Mouse (Mus musculus) ES-Bruce4 (cell line): Measurements from ENCODE around the gene D930007J09Rik. TPM values are rescaled to one million over a fixed set of nuclear protein-coding genes. Genes with fewer than 3 reads are reported as not detected.

Experiments
- H3K27ac ChIP-seq: 2 replicates; pipeline ENCODE4 v1.5.1; 2012; ENCODE audit warnings: low read length, inconsistent platforms; ENCODE audit not compliant: insufficient read depth
- H3K27me3 ChIP-seq: 2 replicates; pipeline ENCODE4 v1.6.1; 2012; ENCODE audit warnings: mild to moderate bottlenecking, low read length, inconsistent platforms; ENCODE audit not compliant: control insufficient read depth, poor library complexity, insufficient read depth, severe bottlenecking
- H3K36me3 ChIP-seq: 2 replicates; pipeline ENCODE4 v1.6.1; 2012; ENCODE audit warnings: inconsistent platforms, mild to moderate bottlenecking, low read length, moderate library complexity; ENCODE audit not compliant: control insufficient read depth, poor library complexity, insufficient read depth, severe bottlenecking
- H3K4me1 ChIP-seq: one replicate; pipeline ENCODE4 v1.8.1; 2011; ENCODE audit warnings: low read length; ENCODE audit not compliant: control insufficient read depth, insufficient read depth
- H3K4me3 ChIP-seq: 2 replicates; pipeline ENCODE4 v1.5.1; 2011; ENCODE audit warnings: low read depth, mild to moderate bottlenecking, low read length
- H3K9ac ChIP-seq: 2 replicates; pipeline ENCODE4 v1.6.1; 2012; ENCODE audit warnings: low read depth, mild to moderate bottlenecking, inconsistent platforms; ENCODE audit not compliant: poor library complexity, severe bottlenecking
- H3K9me3 ChIP-seq: replicated peaks from 2 replicates; pipeline ENCODE4 v1.6.1; 2012; ENCODE audit warnings: mild to moderate bottlenecking, low read length, inconsistent platforms; ENCODE audit not compliant: control insufficient read depth, poor library complexity, insufficient read depth, severe bottlenecking
- CTCF ChIP-seq: IDR thresholded peaks from one replicate; pipeline ENCODE4 v1.8.1; 2011; ENCODE audit warnings: low read depth, low read length
- EP300 ChIP-seq: IDR thresholded peaks from 2 replicates; pipeline ENCODE4 v1.6.1; 2011; ENCODE audit warnings: low read depth, low read length; ENCODE audit not compliant: insufficient read depth
- POLR2A ChIP-seq: IDR thresholded peaks from one replicate; pipeline ENCODE4 v1.8.1; 2011; ENCODE audit warnings: low read length; ENCODE audit not compliant: insufficient read depth
- polyA plus RNA-seq: library from polyadenylated mRNA; stranded (reverse); fragments of >200 nt; gene quantifications from 2 replicates; pipeline ENCODE4 v1.2.4, GENCODE M21; 2011; ENCODE audit warnings: low read depth; ENCODE audit not compliant: missing spikeins, insufficient read depth, insufficient read length

The D930007J09Rik gene
- polyA plus RNA-seq = not detected in 2 replicates

- Histone ChIP-seq H3K9ac (peak within 1 kb of the TSS; percentile 74), H3K4me3 (peak within 1 kb of the TSS; percentile 84), H3K27me3 (peaks cover 1% of the 10 kb centered on the region; the same call in 1 of the 2 replicates), H3K4me1 (no peaks in the 10 kb centered on the region), H3K36me3 (peaks cover 6% of the 10 kb centered on the region), H3K9me3 (no peaks in the 10 kb centered on the region), H3K27ac (no peak within 1 kb of the TSS)
- TF ChIP-seq POLR2A (no peak), EP300 (no peak), CTCF (no peak)
Measured at GRCm38 (mm10) chr13:32802259-32803081, at the start of gene D930007J09Rik. Gene D930007J09Rik, minus strand, starts transcription at chr13:32802849.

- Histone ChIP-seq H3K4me3 (no peak overlapping the region), H3K36me3 (no peaks in the 10 kb centered on the region), H3K9ac (no peak overlapping the region), H3K9me3 (no peaks in the 10 kb centered on the region), H3K4me1 (no peaks in the 10 kb centered on the region), H3K27me3 (no peaks in the 10 kb centered on the region), H3K27ac (no peak overlapping the region)
- TF ChIP-seq CTCF (peak; percentile 66), EP300 (no peak)
Measured at GRCm38 (mm10) chr13:32851967-32852366, 49.3 kb upstream of the D930007J09Rik start.

- Histone ChIP-seq H3K9me3 (no peaks in the 10 kb centered on the region), H3K27ac (no peak within 1 kb of the TSS), H3K36me3 (no peaks in the 10 kb centered on the region), H3K4me1 (no peaks in the 10 kb centered on the region), H3K4me3 (no peak within 1 kb of the TSS), H3K9ac (no peak within 1 kb of the TSS), H3K27me3 (no peaks in the 10 kb centered on the region)
- no peak for TF ChIP-seq POLR2A
Measured at GRCm38 (mm10) chr13:32850668-32851404, 48.2 kb upstream of the D930007J09Rik start, which contains the start of gene Serpinb1a. Gene Serpinb1a, minus strand, starts transcription at chr13:32851185.

- no peak for TF ChIP-seq POLR2A
- Histone ChIP-seq H3K9me3 (no peaks in the 10 kb centered on the region), H3K4me3 (no peak overlapping the region), H3K9ac (no peak overlapping the region), H3K36me3 (no peaks in the 10 kb centered on the region), H3K27me3 (no peaks in the 10 kb centered on the region), H3K4me1 (no peaks in the 10 kb centered on the region), H3K27ac (no peak overlapping the region)
Measured at GRCm38 (mm10) chr13:32850156-32850555, 47.5 kb upstream of the D930007J09Rik start.

GRCm38 (mm10) chr13:32849531-32850123 lies 47.0 kb upstream of the D930007J09Rik start:
- no peaks in the 10 kb centered on the region for H3K27me3 ChIP-seq
- TF ChIP-seq CTCF = no peak
- TF ChIP-seq POLR2A = no peak
- TF ChIP-seq EP300 = no peak
- H3K36me3 ChIP-seq = no peaks in the 10 kb centered on the region
- H3K4me1 ChIP-seq = no peaks in the 10 kb centered on the region
- no peak overlapping the region for H3K27ac ChIP-seq
- H3K9ac ChIP-seq = no peak overlapping the region
- H3K4me3 ChIP-seq = no peak overlapping the region
- H3K9me3 ChIP-seq = no peaks in the 10 kb centered on the region

GRCm38 (mm10) chr13:32849092-32849491 lies 46.4 kb upstream of the D930007J09Rik start:
- TF ChIP-seq CTCF = no peak
- TF ChIP-seq EP300 = no peak
- no peak for TF ChIP-seq POLR2A
- Histone ChIP-seq H3K9me3 (no peaks in the 10 kb centered on the region), H3K4me3 (no peak overlapping the region)

More at GRCm38 (mm10) chr13:32849092-32849491, 46.4 kb upstream of the D930007J09Rik start:
- Histone ChIP-seq H3K36me3 (no peaks in the 10 kb centered on the region), H3K4me1 (no peaks in the 10 kb centered on the region), H3K9ac (no peak overlapping the region), H3K27me3 (no peaks in the 10 kb centered on the region), H3K27ac (no peak overlapping the region)
